Mouse (Mus musculus) B cell, adult 2 months (primary cell): ENCODE results near the gene Pdia4.
"Not testable (repeated sequence)": the region's sequence is repeated elsewhere in the genome, so short reads cannot be mapped to it uniquely, and the experiment has no call there.

Source experiments
- DNase-seq, 2 experiments: peaks; one replicate each; pipeline ENCODE4 v3.0.0; 2022

Pdia4 gene

GRCm38 (mm10) chr6:47809053-47809452 lies 4.2 kb downstream of the Pdia4 start:
- no peak for DNase-seq

DNA sequence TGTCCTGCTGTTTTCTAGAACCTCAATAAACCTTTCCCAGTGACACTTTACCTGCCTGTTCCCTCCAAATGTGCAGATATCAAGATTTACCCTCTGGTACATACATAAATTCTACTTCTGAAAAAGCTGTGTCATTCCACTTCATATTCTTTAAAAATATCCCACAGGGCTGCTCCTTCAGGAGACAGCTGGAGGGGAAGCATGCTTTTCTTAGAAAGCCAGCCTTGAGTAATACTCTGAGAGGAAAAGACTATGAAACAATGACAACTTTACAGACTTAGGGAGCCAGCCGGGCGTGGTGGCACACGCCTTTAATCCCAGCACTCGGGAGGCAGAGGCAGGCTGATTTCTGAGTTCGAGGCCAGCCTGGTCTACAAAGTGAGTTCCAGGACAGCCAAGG lies 4.7 kb downstream of the Pdia4 start:
- no peak for DNase-seq

DNA sequence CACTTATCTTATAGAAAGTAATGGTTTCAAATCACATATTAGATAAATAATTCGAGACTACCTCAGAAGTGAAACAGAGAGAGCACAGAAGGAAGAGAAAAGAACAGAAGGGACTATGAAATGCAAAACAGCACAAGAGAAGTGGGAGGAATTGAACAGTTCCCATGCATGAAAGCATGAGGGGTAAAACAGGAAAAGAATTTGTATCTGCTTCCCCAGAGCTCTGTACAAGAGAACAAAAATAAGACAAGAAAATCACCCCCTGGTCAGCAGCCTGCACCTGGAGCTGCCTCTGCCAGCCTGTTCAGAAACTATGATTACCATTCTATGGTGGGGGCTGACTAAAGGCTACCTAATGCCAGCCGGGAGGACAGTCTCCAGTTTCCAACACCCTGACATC lies 5.8 kb downstream of the Pdia4 start:
- DNase-seq, result no peak

- no peak for DNase-seq
These were observed 7.7 kb downstream of the Pdia4 start for GRCm38 (mm10) chr6:47805520-47805919.

DNA sequence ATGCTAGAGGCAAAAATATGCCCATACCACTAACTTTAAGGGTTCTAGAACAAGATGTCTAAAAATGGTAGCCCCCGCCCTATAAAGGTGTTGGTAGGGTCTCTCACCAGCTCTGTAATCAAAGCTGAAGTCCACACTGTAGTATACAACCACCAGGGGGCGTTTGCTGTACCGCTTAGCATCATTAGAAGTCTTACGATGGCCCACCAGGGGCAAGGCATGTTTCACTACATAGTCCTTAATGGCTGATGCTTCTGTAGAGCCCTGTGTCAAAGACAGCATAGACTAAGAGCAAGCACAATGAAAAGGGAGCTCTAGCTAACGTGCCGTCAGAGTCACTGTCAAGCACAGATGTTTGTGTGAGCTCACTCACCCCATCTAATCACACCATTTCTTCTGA lies 14.2 kb downstream of the Pdia4 start:
- DNase-seq, result peak; percentile 80 to 84

GRCm38 (mm10) chr6:47794106-47794830 lies 19.0 kb downstream of the Pdia4 start:
- peak; percentile 40 to 43 for DNase-seq

GRCm38 (mm10) chr6:47793284-47793683 lies 19.9 kb downstream of the Pdia4 start:
- DNase-seq, result no peak

DNA sequence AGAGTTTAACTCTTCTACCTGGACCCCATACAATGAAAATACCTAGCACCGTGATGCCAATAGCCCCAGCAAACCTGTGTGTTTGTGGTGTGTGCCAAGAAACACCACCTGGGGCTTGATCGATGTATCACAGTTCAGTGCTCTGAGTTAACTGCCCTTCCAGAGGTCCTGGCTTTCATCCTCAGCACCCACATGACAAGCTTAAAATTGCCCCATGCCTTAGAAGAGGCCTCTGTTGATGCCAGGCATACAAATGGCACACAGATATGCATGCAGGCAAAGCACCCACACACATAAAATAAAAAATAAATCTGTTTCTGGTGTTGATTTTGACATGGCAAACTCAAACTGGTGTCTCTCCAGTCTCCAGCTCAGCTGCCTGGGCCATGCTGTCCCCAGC lies 20.7 kb downstream of the Pdia4 start:
- no peak for DNase-seq

DNA sequence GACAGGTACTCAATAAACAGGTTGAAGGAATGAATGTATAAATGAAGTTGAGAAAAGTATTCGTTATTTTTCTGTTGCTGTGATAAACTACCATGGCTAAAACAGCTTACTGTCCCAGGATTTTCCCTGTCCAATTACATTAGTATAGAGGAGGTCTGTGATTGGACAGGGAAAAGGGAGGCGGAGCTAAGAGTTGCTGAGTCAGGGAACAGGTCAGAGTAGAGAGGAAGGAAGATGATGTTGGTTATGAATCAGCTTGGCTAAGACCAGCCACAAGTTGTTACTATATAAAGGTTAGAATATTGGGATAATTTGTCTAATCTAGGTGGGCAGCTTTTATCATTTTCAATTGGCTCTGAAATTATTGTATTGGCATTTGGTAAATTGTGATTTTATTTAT lies 22.5 kb downstream of the Pdia4 start:
- peak in 1 of 2 experiments; percentile 42 for DNase-seq

- no peak for DNase-seq
These were observed 24.4 kb downstream of the Pdia4 start for GRCm38 (mm10) chr6:47788821-47789220.

DNA sequence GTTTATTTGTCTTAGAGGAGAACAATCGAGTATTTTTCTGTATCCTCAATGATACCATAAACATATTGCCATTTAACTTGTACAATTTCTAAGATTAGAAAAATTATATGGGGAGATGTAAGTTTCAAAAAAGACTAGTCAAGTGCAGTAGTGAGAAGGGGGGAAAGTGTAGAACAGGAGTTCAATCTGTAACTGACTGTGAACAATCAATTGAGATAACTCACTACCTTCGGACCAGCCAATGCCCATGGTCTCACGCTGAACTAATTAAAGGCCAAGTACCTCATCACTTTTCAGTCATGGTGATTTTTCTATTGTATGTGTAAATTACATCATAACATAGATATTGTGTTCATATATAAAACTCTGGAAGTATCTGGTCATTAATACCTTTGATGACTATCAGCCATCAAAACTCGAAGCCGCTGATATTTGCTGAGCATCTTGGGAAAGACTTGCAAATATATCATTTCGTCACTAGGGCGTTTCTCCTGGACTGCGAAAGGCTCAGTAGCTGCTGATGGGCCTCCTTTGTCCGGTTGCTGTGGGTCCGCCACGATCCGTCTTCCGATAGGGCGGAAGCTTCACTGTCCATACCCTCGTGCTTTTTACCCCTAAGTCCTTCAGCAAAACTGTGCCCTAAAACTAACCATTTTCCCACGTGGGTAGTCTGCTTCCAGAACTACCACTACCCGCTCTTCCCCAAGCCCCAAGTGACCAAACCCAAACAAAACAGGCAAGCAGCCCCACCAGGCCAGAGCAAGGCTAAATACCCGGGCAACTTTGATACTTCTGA lies 25.1 kb downstream of the Pdia4 start:
- DNase-seq, result peak; percentile 78 to 83

GRCm38 (mm10) chr6:47784707-47785412 lies 28.4 kb downstream of the Pdia4 start:
- DNase-seq, result no peak

DNA sequence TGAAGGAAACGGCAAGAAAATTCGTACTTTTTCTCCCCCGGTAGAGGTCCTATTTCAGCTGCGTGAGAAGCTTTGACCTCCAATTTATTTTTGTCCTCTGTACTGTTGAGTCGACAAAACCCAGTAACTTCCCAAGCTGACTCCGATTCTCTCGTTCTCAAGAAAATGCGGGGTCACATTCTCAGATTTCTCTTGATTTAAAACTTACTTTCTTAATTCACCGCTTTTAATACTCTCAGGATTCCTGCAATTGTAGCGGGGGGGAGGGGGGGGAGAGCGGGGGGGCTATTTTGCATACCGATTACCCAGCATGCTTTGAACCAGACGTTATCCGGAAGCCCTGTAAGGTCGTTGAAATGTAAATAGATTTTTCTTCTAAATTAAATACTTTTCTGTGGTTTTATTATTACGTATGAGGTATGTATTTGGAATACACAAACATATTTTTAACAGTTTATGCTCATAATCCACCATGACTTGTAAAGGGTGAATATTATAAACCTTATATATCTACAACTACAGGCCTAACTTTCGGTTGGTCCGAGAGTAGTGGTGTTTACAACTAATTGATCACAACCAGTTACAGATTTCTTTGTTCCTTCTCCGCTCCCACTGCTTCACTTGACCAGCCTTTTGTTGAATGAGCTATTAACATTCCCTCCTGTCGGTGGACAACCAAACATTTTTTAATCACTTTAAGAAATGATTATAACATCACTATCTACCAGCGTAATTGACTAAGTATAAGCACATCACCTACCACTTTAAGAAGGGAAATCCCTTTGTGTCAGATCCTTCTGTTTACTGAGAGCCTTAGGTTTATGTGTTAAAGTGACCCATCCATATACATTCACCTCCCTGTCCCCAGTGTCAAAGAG lies 31.9 kb downstream of the Pdia4 start:
- peak; percentile 69 for DNase-seq

DNA sequence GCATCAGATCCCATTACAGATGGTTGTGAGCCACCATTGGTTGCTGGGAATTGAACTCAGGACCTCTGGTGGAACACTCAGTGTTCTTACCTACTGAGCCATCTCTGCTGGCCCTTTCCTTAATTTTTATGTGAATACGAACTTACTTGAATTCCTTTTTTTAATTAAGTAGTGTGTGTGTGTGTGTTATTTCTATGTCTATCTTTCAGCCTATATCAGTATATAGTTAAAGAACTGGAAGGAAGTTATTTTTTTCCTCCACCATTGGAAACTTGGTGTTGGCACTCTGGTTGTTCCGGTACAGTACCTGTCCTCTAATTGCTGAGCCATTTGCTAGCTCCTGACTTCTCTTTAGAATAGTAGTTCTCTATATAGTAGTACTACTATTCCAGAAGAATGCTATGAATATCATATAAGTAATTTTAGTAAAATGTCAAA lies 32.6 kb downstream of the Pdia4 start:
- peak in 1 of 2 experiments; percentile 26 for DNase-seq

DNA sequence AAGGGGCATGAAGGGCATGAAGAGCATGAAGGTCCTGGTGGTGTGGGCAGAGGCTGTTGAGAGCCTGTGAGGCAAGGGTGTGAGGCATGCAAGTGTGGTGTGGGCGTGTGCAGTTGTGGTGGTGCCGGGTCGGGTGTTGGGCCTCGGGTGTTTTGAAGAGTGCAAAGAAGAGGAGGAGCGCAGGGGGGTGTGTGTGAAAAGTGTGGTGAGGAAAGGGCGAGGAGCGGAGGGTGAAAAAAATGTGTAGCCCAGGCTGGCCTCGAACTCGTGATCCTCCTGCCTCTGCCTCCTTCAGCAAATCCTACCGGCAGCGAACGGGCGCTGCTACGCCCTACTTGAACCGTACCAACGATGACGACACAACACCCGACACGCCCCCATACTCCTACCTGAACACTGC lies 41.5 kb downstream of the Pdia4 start:
- peak; percentile 39 to 40 for DNase-seq

DNA sequence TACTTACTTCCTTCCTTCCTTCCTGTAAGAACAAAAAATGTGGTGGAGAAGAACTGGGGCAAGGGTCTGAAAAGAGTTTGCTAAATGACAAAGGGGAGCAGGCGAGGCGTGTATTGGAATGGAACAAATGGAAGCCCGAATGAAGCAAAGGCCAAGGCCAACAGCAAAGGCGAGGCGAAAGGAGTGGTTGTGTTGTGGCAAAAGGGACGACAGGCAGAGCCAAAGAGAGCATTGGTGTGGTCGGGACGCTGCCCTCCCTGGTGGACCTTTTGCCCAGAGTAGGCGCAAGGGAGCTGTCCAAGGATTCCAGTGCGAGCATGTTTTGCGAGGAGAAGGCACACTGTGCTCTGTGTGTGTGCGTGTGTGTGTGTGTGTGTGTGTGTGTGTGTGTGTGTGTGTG lies 42.1 kb downstream of the Pdia4 start:
- peak; percentile 3 to 16 for DNase-seq

GRCm38 (mm10) chr6:47769861-47770260 lies 43.4 kb downstream of the Pdia4 start:
- DNase-seq, result peak; percentile 13 to 18

DNA sequence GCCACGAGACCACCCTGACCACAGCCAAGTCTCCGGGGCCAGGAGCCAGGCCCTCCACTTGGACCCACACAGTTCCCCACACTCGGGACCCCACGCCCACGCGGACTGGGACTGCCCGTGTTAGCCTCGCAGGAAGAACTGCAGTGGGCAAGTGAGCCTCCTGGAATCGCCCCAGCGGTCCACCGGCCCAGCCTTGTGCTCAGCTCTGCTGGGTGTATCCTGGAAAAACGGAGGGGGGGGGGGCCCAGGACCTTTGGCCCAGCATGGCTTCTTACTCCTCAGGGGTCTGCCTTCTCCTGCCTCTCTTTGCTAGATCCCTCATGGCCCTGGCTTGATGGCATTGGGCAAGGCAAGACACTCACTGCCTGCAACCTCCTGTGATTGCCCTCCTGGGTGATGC lies 44.7 kb downstream of the Pdia4 start:
- DNase-seq, result not testable (repeated sequence)

DNA sequence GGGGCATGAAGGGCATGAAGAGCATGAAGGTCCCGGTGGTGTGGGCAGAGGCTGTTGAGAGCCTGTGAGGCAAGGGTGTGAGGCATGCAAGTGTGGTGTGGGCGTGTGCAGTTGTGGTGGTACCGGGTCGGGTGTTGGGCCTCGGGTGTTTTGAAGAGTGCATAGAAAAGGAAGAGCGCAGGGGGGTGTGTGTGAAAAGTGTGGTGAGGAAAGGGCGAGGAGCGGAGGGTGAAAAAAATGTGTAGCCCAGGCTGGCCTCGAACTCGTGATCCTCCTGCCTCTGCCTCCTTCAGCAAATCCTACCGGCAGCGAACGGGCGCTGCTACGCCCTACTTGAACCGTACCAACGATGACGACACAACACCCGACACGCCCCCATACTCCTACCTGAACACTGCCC lies 45.9 kb downstream of the Pdia4 start:
- DNase-seq, result peak in 1 of 2 experiments; percentile 10

DNA sequence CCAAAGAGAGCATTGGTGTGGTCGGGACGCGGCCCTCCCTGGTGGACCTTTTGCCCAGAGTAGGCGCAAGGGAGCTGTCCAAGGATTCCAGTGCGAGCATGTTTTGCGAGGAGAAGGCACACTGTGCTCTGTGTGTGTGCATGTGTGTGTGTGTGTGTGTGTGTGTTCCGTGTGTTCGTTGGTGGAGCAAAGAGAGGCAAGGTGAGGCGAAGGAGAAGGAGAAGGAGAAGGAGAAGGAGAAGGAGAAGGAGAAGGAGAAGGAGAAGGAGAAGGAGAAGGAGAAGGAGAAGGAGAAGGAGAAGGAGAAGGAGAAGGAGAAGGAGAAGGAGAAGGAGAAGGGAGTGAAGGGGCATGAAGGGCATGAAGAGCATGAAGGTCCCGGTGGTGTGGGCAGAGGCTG lies 50.5 kb downstream of the Pdia4 start:
- DNase-seq, result peak in 1 of 2 experiments; percentile 28

DNA sequence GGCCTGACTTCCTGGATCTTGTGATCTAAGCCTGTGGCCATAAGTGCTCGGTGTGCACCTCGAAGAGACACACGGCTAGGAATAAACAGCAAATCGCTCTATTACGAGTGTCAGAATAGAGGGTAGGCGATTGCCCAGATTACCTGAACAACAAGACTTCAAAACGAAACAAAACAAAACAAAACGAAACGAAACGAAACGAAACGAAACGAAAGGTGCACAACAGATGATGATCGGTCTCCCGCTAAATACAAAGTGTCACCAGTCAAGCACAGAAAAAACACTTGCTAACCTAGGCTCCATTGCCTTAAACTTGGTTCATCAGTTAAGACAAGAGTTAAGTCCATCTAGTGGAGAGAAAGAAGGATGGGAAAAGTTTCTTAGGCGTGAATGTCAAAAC lies 53.8 kb downstream of the Pdia4 start:
- peak in 1 of 2 experiments; percentile 1 for DNase-seq

- DNase-seq, result peak; percentile 91 to 93
These were observed 55.4 kb downstream of the Pdia4 start for GRCm38 (mm10) chr6:47757849-47758248.
